Mouse (Mus musculus): ENCODE results near the gene Sema6c.

GRCm38 (mm10) chr3:95130081-95130480 is 30.2 kb upstream of the Sema6c start:
- no peak for TF ChIP-seq POLR2A (IDR thresholded peaks at IDR 0.05; ENCODE audit: borderline replicate concordance, extremely low read depth, low read depth, low read length)
- no peak for TF ChIP-seq CTCF (IDR thresholded peaks at IDR 0.05; ENCODE audit: insufficient read depth, low read length)

Measured in lung, adult 2 months (tissue).